Mouse (Mus musculus) frontal cortex, postnatal 36 days (tissue): Measurements from ENCODE around the gene Serpinh1.

Source experiments
- DNase-seq, 2 experiments: peaks; one replicate each; pipeline ENCODE4 v3.0.0; 2022; ENCODE audit warnings: low spot score in 2 of 2

The Serpinh1 gene

GRCm38 (mm10) chr7:99326128-99326527 is 26.9 kb downstream of the Serpinh1 start:
- DNase-seq: no peak

- no peak for DNase-seq
Observed at GRCm38 (mm10) chr7:99324810-99325209, 28.2 kb downstream of the Serpinh1 start.

DNA sequence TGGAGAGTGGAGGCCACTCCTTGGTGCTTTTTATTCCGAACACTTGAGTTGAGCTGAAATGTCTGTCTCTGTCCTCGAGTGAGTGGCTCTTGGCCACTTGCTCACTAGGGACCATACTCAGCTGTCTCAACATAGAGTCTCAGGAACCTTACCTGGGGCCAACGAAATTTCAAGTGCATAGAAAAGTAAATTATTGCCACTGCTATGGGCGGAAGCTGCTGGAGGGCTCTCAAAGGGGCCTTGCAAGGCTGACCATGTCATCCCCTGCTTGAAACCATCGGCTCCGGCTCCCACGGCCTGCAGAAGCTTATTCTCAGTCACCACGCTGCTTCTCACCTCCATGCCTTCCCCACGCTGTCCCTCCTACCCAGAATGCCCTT is 29.7 kb downstream of the Serpinh1 start:
- no peak for DNase-seq

- DNase-seq: no peak
Observed at GRCm38 (mm10) chr7:99322691-99323320, 30.2 kb downstream of the Serpinh1 start.

DNA sequence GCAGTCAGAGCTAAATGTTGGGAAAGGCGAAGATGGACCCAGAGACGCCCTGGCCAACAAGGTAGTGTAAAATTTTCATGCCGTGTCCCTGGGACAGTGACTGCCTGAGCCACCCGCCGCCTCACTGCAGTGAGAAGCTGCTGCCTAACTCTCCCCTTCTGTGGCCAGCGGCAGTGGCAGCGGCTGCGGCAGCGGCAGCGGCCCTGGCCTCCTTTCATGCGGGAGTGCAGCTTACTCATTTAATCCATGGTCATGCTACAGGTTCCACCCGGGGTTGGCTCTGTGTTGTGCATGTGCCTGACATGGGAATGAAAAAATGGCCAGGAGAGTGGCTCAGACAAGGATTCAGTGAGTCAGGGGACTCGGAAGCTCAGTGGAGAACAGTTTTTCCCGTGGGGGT is 32.5 kb downstream of the Serpinh1 start:
- DNase-seq: no peak

GRCm38 (mm10) chr7:99317475-99317874 is 35.6 kb downstream of the Serpinh1 start:
- no peak for DNase-seq

- no peak for DNase-seq
Observed at GRCm38 (mm10) chr7:99316207-99316606, 36.8 kb downstream of the Serpinh1 start.

DNA sequence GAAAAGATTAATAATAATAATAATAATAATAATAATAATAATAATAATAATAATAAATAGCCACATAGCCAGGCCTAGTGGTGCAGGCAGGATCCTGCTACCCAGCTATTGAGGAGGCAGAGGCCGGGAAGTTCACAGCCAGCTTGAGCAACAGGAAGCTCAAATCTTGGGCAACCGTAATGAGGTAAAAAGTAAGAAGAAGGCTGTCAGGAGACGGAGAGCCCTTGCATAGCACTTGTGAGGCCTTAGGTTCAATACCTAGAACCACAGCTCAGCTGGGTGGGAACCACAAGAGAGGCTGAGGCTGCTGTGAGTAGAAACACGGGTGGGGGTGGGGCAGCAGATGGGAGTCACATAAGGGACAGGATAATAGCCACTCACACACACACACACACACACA is 38.5 kb downstream of the Serpinh1 start:
- DNase-seq: no peak

GRCm38 (mm10) chr7:99313253-99313652 is 39.8 kb downstream of the Serpinh1 start:
- no peak for DNase-seq

DNA sequence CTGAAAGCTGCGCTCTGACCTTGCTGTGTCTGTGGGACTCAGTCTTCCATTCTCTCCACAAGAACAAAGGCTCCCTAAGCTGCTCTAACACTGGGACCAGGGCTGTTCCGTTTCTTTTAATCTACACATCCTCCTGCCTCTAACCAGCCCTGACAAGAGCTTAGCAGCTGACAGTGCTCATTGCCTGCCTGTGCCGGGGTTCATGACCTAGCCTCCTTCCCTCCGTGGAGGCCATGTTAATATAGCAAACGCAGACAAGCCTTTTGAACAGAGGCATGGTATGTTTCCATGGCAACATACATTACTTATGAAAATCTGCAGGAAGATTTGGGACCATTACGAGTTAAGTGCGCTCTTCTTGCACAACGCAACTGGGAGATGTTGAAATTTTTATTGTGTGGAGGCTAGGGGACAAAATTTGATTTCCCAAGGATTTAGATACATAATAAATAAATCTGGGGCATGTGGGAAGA is 40.3 kb downstream of the Serpinh1 start:
- no peak for DNase-seq

GRCm38 (mm10) chr7:99312058-99312457 is 41.0 kb downstream of the Serpinh1 start:
- DNase-seq: no peak

DNA sequence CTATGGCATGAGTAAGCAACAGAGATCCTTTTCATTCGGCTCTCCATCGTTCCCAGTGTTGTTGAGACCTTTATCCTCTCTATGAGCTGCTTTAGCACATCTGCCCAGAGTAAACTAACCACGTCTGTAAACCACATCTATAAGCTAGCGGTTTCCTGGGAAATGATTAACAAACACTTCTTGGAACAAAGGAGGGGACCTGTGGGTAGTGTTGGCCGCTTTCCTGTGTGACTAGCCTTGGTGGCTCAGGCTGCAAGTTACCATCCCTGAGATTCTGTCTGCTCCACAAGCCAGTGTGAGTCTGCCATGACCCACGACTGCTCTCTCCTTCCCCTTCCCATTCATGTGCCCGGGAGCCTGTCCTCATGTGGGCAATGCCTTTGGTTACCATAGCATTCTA is 41.6 kb downstream of the Serpinh1 start:
- DNase-seq: no peak

- DNase-seq: no peak
Observed at GRCm38 (mm10) chr7:99306640-99307039, 46.4 kb downstream of the Serpinh1 start.

- no peak for DNase-seq
Observed at GRCm38 (mm10) chr7:99305688-99306087, 47.4 kb downstream of the Serpinh1 start.

DNA sequence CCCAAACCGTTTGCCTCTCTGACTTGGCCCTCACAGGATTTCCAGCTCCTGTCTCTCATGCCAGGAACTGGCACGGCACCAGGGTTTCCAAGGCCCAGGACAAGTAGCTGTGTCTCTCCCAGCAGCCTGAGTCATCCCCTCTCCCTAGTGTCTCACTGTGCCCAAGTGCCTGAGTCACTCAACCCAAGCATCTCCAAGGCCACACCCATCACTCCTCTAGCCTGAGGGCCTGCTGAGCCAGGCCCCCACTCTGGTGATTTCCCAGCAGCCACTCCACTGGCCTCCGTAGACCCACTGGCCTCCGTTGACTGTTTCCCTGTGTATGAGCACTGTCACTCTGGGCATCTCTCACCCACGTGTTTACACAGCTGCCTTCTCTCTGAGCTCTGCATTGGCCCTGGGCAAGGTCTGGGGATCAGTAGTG is 48.1 kb downstream of the Serpinh1 start:
- DNase-seq: peak; percentile 50 to 59

DNA sequence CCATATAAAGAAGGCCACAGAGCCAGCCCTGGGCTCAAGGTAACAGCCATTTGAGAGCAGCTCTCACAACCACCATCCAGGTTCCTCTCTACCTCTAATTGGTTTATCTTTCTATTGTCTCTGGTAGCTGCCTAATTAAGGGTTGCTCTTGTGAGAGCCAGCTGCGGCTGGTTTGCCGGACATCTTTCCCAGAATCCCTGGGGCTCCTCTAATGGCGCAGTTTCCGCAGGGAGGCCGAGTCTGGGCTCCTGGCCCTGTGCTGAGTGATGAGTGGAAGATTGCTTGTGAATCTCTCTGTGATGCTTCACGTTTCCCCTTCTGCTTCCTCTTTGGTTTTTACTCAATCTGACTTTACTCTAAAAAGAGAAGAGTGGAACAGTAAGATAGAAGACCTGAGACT is 49.0 kb downstream of the Serpinh1 start:
- no peak for DNase-seq

- DNase-seq: no peak
Observed at GRCm38 (mm10) chr7:99300650-99301175, 52.3 kb downstream of the Serpinh1 start.
